Mouse (Mus musculus): Measurements from ENCODE around the gene Cops9. TPM values are rescaled to one million over a fixed set of nuclear protein-coding genes. Genes with fewer than 3 reads are reported as not detected.

Cops9 gene
- 116 TPM for polyA plus RNA-seq (2014; fragmentation: Illumina TruSeq; extraction: RNeasy Lipid Tissue Mini Kit (QIAGEN cat#74804); ENCODE audit: low read depth, low replicate concordance)

GRCm38 (mm10) chr1:92641514-92642272 lies at the start of gene Cops9:
Gene Cops9, minus strand, starts transcription at chr1:92641985.

GRCm38 (mm10) chr1:92648673-92649072 lies 6.9 kb upstream of the Cops9 start, which contains the start of gene Otos:
Gene Otos, minus strand, starts transcription at chr1:92648841.

GRCm38 (mm10) chr1:92617488-92617887 lies 24.3 kb downstream of the Cops9 start, which contains the start of gene Olfr12:
Gene Olfr12, plus strand, starts transcription at chr1:92617788.

GRCm38 (mm10) chr1:92605482-92605881 lies 36.3 kb downstream of the Cops9 start, which contains the start of gene Olfr1410:
Gene Olfr1410, plus strand, starts transcription at chr1:92605782.

GRCm38 (mm10) chr1:92594111-92594510 lies 47.7 kb downstream of the Cops9 start, which contains the start of gene Olfr1411:
Gene Olfr1411, plus strand, starts transcription at chr1:92594411.

Other genes starting within 250 kb of the Cops9 start
- gene Ndufa10, start 168.1 kb downstream of the Cops9 start, polyA plus RNA-seq (2014; fragmentation: Illumina TruSeq; extraction: RNeasy Lipid Tissue Mini Kit (QIAGEN cat#74804); ENCODE audit: low read depth, low replicate concordance): 46.3 TPM
- not detected for gene Olfr1416, start 156.9 kb downstream of the Cops9 start, polyA plus RNA-seq (2014; fragmentation: Illumina TruSeq; extraction: RNeasy Lipid Tissue Mini Kit (QIAGEN cat#74804); ENCODE audit: low read depth, low replicate concordance)
- not detected for gene Olfr1415, start 145.9 kb downstream of the Cops9 start, polyA plus RNA-seq (2014; fragmentation: Illumina TruSeq; extraction: RNeasy Lipid Tissue Mini Kit (QIAGEN cat#74804); ENCODE audit: low read depth, low replicate concordance)
- not detected for gene Olfr1414, start 123.3 kb downstream of the Cops9 start, polyA plus RNA-seq (2014; fragmentation: Illumina TruSeq; extraction: RNeasy Lipid Tissue Mini Kit (QIAGEN cat#74804); ENCODE audit: low read depth, low replicate concordance)
- gene Olfr1413, start 70.7 kb downstream of the Cops9 start, polyA plus RNA-seq (2014; fragmentation: Illumina TruSeq; extraction: RNeasy Lipid Tissue Mini Kit (QIAGEN cat#74804); ENCODE audit: low read depth, low replicate concordance): not detected
- gene Olfr1412, start 56.2 kb downstream of the Cops9 start, polyA plus RNA-seq (2014; fragmentation: Illumina TruSeq; extraction: RNeasy Lipid Tissue Mini Kit (QIAGEN cat#74804); ENCODE audit: low read depth, low replicate concordance): not detected
- not detected for gene Olfr1411, start 47.6 kb downstream of the Cops9 start, polyA plus RNA-seq (2014; fragmentation: Illumina TruSeq; extraction: RNeasy Lipid Tissue Mini Kit (QIAGEN cat#74804); ENCODE audit: low read depth, low replicate concordance)
- gene Olfr1410, start 36.2 kb downstream of the Cops9 start, polyA plus RNA-seq (2014; fragmentation: Illumina TruSeq; extraction: RNeasy Lipid Tissue Mini Kit (QIAGEN cat#74804); ENCODE audit: low read depth, low replicate concordance): 0.03 TPM
- not detected for gene Olfr12, start 24.2 kb downstream of the Cops9 start, polyA plus RNA-seq (2014; fragmentation: Illumina TruSeq; extraction: RNeasy Lipid Tissue Mini Kit (QIAGEN cat#74804); ENCODE audit: low read depth, low replicate concordance)
- not detected for gene Otos, start 6.9 kb upstream of the Cops9 start, polyA plus RNA-seq (2014; fragmentation: Illumina TruSeq; extraction: RNeasy Lipid Tissue Mini Kit (QIAGEN cat#74804); ENCODE audit: low read depth, low replicate concordance)
- 0.13 TPM for gene Gpc1, start 189.7 kb upstream of the Cops9 start, polyA plus RNA-seq (2014; fragmentation: Illumina TruSeq; extraction: RNeasy Lipid Tissue Mini Kit (QIAGEN cat#74804); ENCODE audit: low read depth, low replicate concordance)

All from testis, adult 10 weeks (tissue).